Mouse (Mus musculus): ENCODE results near the gene Rhou.
A peak's percentile ranks its signal among the peaks of the same experiment; 100 is the strongest.
"Not testable (repeated sequence)": the region's sequence is repeated elsewhere in the genome, so short reads cannot be mapped to it uniquely, and the experiment has no call there.

Gene Rhou

GRCm38 (mm10) chr8:123653308-123653993, at the start of gene Rhou:
Gene Rhou, plus strand, starts transcription at chr8:123653929.
- peak; percentile 90 for DNase-seq (ENCODE audit: low spot score)

DNA sequence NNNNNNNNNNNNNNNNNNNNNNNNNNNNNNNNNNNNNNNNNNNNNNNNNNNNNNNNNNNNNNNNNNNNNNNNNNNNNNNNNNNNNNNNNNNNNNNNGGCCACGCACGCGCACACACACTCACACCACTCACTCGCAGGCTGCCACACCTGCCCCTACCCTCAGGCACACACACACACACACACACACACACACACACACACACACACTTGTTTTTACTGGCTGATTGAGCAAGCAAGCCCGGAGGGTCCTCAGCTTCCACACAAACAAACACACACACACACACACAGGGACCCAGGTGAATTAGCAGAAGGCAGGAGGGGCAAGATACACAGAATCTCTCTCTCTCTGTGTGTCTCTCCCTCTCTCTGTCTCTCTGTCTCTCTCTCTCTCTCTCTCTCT, 41.1 kb upstream of the Rhou start:
- not testable (repeated sequence) for DNase-seq (ENCODE audit: low spot score)

- not testable (repeated sequence) for DNase-seq (ENCODE audit: low spot score)
These were observed 30.2 kb upstream of the Rhou start for GRCm38 (mm10) chr8:123623523-123623922.

- no peak for DNase-seq (ENCODE audit: low spot score)
These were observed 29.5 kb upstream of the Rhou start for GRCm38 (mm10) chr8:123624274-123624673.

DNA sequence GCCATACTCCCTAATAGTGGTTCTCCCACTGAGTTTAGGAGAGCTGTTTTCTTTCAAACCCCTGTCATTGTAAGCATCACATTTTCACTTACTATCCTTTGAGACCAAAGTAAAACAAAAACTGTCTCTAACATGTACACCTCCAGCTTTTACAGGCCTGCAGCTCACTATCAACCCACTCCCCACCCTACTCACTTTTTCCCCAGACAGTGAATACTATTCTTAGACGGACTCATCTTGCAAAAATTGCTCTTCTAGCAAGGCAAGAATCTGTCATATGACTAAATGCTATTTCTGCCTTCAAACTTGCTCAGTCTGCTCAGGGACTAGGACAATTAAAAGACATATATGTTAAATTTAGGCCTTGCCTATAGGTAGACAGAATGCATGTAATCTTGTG, 29.0 kb upstream of the Rhou start:
- DNase-seq (ENCODE audit: low spot score), result no peak

DNA sequence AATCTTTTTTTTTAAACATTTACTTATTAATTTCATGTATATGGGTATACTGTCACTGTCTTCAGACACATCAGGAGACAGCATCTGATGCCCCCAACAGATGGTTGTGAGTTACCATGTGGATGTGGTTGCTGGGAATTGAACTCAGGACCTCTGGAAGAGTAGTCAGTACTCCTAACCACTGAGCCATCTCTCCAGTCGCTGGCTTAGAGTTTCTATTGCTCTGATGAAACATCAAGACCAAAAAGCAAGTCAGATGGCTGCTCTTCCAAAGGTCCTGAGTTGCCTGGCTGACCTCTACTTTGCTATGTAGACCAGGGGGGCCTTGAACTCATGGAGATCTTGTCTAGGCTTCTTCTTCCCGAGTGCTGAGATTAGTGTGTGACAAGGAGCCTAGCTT, 28.0 kb upstream of the Rhou start:
- DNase-seq (ENCODE audit: low spot score), result no peak

- no peak for DNase-seq (ENCODE audit: low spot score)
These were observed 26.1 kb upstream of the Rhou start for GRCm38 (mm10) chr8:123627410-123628147.

- no peak for DNase-seq (ENCODE audit: low spot score)
These were observed 25.3 kb upstream of the Rhou start for GRCm38 (mm10) chr8:123628253-123628967.

- DNase-seq (ENCODE audit: low spot score), result no peak
These were observed 24.6 kb upstream of the Rhou start for GRCm38 (mm10) chr8:123628968-123629755.

GRCm38 (mm10) chr8:123630058-123630457, 23.7 kb upstream of the Rhou start:
- no peak for DNase-seq (ENCODE audit: low spot score)

DNA sequence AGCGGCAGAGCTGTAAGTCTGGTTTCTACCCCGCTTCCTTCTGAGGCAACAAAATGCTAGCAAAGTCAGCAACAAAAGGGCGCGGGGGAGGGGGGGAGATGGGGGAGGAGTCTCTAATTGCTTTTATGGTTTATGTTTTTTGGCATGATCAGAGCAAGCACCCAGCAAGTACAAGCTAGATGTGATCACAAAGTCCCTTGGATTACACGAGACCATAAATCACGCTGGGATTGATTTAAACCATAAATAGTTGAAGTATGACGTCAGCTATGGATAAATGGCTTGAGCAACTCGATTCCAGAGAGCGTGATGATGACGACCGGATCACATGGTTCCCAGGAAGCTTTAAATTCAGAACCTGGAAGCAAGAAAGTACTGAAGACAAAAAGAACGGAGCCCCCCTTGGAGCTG, 22.9 kb upstream of the Rhou start:
- DNase-seq (ENCODE audit: low spot score), result no peak

DNA sequence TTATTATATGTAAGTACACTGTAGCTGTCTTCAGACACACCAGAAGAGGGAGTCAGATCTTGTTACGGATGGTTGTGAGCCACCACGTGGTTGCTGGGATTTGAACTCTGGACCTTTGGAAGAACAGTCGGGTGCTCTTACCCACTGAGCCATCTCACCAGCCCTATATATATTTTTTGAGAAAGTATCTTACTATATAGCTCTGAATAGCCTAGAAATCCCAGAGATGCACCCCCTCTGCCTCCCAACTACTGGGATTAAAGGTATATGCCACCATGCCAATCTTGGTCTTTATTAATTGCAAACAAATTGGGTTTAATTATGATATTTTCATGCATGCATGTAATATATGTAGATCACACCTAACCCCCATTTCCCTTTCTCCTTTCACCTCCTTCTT, 22.0 kb upstream of the Rhou start:
- not testable (repeated sequence) for DNase-seq (ENCODE audit: low spot score)

GRCm38 (mm10) chr8:123632257-123632656, 21.5 kb upstream of the Rhou start:
- DNase-seq (ENCODE audit: low spot score), result no peak

DNA sequence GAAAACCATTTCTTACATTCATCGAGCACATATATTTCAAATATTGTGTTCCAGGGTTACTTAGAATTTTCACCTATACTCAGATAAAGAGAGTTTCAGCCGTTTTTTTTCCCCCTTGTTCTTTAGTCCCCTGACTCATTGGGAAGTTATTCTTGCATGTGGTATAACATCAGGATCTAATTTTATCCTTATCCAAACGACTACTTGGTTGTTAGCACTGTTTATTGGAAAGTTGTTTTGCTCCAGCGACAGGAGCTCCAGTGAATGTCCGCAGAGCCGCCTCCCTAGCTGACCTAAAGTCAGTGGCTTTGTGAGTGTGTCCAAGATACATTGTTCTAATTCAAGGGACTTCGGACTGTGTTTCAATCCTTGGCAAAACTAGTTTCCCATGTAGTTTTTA, 19.9 kb upstream of the Rhou start:
- DNase-seq (ENCODE audit: low spot score), result no peak

- DNase-seq (ENCODE audit: low spot score), result no peak
These were observed 19.2 kb upstream of the Rhou start for GRCm38 (mm10) chr8:123634395-123635131.

DNA sequence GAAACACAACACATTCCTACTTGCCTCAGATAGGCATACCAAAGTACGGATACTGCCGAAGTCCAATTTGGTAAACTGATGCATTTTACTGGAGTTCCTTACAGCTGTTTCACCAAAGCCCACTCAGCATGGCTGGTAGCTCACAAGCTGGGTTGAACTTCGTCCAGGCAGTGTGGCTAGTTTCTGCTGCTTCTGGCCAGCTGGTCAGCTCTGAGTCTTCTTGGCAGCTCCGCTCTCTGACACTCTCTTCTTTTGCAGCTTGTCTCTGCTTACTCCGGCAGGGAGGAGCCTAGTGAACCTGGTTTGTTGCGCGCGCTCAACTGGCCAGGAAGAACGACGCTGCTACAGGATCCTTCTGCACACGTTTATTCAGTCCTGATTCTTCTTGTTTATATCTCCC, 18.1 kb upstream of the Rhou start:
- no peak for DNase-seq (ENCODE audit: low spot score)

GRCm38 (mm10) chr8:123643330-123644051, 10.2 kb upstream of the Rhou start:
- no peak for DNase-seq (ENCODE audit: low spot score)

GRCm38 (mm10) chr8:123645229-123645628, 8.5 kb upstream of the Rhou start:
- no peak for DNase-seq (ENCODE audit: low spot score)

DNA sequence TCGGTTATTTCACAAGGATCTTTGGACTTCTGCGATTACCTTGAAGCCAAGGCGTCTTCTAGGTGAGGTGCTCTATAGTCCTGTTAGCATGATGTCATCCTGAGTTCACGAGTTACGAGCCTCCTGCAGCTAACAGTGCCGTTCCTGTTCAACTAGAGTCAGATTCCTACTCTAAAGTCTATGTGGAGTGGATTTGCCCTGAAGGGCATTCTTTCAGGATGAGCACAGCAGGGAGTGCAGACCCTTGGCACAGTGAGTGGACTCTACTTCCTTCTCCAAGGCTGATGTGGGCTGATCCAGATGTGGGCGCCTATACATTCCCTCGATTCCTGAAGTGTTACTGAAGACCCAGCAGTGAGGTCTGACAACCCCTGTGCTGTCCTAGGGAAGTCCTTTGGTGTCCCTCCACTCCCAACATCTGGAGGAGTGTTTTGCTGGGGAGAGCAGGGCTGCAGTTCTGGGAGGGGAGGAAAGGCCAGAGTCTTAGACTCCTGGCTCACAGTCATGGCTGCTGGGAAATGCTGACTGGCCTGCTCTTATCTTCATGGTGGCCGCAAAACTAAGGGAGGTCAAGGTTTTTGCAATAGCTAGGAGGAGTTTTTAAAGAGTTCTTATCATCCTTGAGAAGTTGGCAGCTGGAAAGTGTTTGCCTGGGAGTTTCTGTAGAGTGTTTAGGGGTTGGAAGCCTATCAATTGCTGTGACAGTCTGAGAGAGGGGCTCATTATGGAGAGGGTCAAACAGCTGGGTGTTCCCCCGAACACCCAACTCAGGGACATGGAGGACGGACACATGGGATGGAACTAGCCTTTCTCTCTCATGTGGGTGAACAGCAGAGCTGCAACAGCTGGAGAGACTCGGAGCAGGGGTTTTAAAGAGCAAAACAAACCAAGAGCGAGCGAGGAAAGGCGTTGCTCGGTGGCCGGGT, 5.2 kb upstream of the Rhou start:
- no peak for DNase-seq (ENCODE audit: low spot score)

GRCm38 (mm10) chr8:123649483-123649882, 4.2 kb upstream of the Rhou start:
- DNase-seq (ENCODE audit: low spot score), result no peak
